Mouse (Mus musculus): ENCODE measurements around the gene Gpr162. TPM values are rescaled to one million over a fixed set of nuclear protein-coding genes. Genes with fewer than 3 reads are reported as not detected.

Gene Gpr162
- polyA plus RNA-seq, 1 experiment from 2014 or later = 11.8 TPM

DNA sequence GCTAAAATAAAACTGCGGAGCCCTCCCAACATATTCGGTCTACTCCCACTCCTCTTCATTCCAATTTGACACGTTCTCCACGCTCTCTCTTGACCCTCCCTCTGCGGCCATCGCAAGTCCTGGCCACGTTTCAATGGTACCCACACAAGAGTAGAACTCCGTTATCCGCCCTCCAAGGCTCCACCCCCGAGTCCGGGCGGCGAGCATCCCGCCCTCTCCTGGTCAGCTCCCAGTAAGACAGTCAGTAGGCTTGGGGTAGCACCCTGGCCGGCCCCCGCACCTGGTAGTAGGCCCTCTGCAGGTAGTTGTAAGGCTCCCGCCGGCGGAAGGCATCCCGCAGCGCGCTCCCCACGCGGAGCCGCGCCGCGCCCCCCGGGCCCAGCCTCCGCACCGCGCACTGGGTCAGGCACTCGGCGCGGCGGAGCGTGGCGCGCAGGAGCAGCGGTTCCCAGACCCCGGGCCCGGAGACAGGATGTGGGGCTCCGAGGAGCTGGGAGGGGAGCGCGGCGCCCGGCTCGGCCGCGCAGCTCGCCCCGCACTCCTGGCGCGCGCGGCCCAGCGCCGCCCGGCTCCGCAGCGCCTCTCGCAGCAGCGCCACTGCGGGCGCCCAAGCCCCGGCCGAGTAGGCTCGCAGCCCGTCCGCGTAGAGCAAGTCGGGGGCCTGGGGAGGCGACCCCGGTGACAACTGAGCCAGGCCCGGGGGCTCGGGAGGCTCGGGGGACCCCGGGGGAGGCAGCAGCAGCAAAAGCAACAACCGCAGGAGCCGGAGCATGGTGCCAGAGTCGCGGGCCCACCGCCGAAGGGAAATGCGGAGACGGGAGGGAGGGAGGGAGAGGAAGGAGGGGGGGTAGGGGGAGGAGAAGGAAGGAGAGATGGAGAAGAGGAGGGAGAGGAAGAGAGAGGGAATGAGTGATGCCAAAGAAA is 6.6 kb downstream of the Gpr162 start, which contains the start of gene P3h3:
Gene P3h3 (minus strand): TSS at position 837 of the 924 bp plus-strand sequence.
- Histone ChIP-seq H3K4me2 (replicated peaks) (peak within 1 kb of the TSS; percentile 85), H3K36me3 (no peaks in the 10 kb centered on the region), H3K27ac (replicated peaks) (peak within 1 kb of the TSS; percentile 95), H3K4me1 (peaks cover 51% of the 10 kb centered on the region), H3K4me3 (peak within 1 kb of the TSS; percentile 75), H3K9ac (replicated peaks) (peak within 1 kb of the TSS; percentile 97), H3K9me3 (no peaks in the 10 kb centered on the region), H3K27me3 (peaks cover 25% of the 10 kb centered on the region)
- peak; percentile 85 for ATAC-seq (ENCODE audit: low FRiP score, low read depth)
- under 1% methylated on average over 81 of the region's 86 CpGs for WGBS

DNA sequence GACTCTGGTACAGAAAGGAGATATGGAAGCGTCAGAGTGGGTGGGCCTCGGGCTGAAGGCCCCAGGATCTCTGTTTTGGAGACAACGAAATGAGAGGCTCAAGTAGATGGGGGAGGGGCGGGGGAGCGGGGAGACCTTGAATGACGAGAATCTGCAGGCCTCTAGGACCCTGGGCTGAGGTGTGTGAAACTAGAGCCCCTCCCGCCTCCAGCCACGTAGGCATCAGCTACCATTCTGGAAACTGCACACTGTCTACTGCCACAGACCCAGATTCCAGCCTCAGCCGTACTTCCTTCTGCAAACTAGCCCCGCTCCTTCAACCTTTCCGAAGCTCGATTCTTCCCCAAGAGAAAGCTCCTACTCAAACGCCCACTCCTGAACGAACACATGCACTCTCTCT is 7.5 kb downstream of the Gpr162 start:
- peak; percentile 53 for ATAC-seq (ENCODE audit: low FRiP score, low read depth)
- H3K36me3 ChIP-seq = no peaks in the 10 kb centered on the region
- peak overlapping the region; percentile 85 for H3K4me2 ChIP-seq (replicated peaks)
- H3K4me1 ChIP-seq = peaks cover 43% of the 10 kb centered on the region
- peak overlapping the region; percentile 97 for H3K9ac ChIP-seq (replicated peaks)
- H3K27ac ChIP-seq (replicated peaks) = peak overlapping the region; percentile 95
- peak overlapping the region; percentile 75 for H3K4me3 ChIP-seq
- H3K27me3 ChIP-seq = peaks cover 24% of the 10 kb centered on the region
- WGBS = 9% methylated on average over 14 of the region's 14 CpGs
- no peaks in the 10 kb centered on the region for H3K9me3 ChIP-seq

GRCm38 (mm10) chr6:124854647-124855046 is 9.1 kb downstream of the Gpr162 start:
- no peak overlapping the region for H3K9ac ChIP-seq (replicated peaks)
- no peak overlapping the region for H3K27ac ChIP-seq (replicated peaks)
- H3K9me3 ChIP-seq = no peaks in the 10 kb centered on the region
- no peak for ATAC-seq (ENCODE audit: low FRiP score, low read depth)
- peaks cover 21% of the 10 kb centered on the region for H3K27me3 ChIP-seq
- H3K4me2 ChIP-seq (replicated peaks) = no peak overlapping the region
- 79% methylated on average over 12 of the region's 12 CpGs for WGBS
- H3K36me3 ChIP-seq = 0 out of 2 replicates have a peak, but pooled peaks cover 5% of the 10 kb centered on the region
- H3K4me1 ChIP-seq = peaks cover 27% of the 10 kb centered on the region
- no peak overlapping the region for H3K4me3 ChIP-seq

DNA sequence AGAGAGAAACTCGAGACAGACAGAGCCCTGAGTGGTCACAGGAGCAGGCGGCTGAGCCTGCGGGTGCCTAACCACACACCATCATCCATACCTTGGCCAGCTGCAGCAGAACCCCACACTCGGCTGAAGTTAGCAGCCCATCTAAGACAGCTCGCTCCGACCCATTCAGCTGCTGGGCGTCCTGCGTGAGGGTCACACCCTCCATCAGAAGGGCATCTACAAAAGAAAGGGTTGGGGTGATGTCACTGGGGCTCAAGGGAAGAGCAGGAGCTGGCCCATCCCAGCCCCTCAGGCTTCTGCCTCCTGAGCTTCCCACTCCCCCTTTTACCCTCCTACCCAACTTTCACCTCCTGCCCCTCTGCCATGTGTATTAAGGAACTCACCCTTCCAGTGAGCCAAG is 13.2 kb downstream of the Gpr162 start:
- Histone ChIP-seq H3K9me3 (no peaks in the 10 kb centered on the region), H3K27ac (replicated peaks) (no peak overlapping the region), H3K27me3 (peaks cover 6% of the 10 kb centered on the region; the same call in 1 of the 2 replicates), H3K4me3 (no peak overlapping the region), H3K9ac (replicated peaks) (no peak overlapping the region), H3K36me3 (0 out of 2 replicates have a peak, but pooled peaks cover 5% of the 10 kb centered on the region), H3K4me2 (replicated peaks) (no peak overlapping the region), H3K4me1 (peaks cover 8% of the 10 kb centered on the region; the same call in 1 of the 2 replicates)
- ATAC-seq (ENCODE audit: low FRiP score, low read depth) = no peak
- WGBS = 65% methylated on average over 8 of the region's 8 CpGs

DNA sequence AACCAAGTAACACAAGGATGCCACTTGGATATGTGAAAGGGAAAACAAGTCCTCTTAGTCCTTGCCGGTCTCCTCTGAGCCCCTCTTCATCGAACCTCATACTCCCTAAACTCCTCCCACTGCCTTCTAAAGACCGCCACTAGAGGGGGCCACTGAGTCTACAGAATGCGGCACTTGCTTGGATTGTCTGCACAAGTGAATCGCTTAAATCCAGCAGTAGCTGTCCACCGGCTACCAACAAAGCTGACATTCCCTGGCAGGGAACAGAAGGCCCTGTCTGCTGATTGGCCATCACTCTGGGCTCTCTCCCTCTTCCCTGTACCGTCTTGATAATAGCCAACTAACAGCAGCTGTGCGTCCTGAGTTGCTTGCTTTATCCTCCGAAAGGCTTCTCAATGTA is 16.5 kb downstream of the Gpr162 start:
- Histone ChIP-seq H3K9ac (replicated peaks) (no peak overlapping the region), H3K4me2 (replicated peaks) (no peak overlapping the region)

GRCm38 (mm10) chr6:124840241-124841167 is 23.3 kb downstream of the Gpr162 start, which contains the start of gene Gnb3:
TSS of gene Gnb3 (minus strand) at chr6:124840275.
- Histone ChIP-seq H3K4me3 (no peak within 1 kb of the TSS), H3K27ac (replicated peaks) (peak within 1 kb of the TSS; percentile 77), H3K9ac (replicated peaks) (peak within 1 kb of the TSS; percentile 24; the same call in 1 of the 2 replicates), H3K4me2 (replicated peaks) (peak within 1 kb of the TSS; percentile 24), H3K4me1 (peaks cover 17% of the 10 kb centered on the region), H3K27me3 (peaks cover 12% of the 10 kb centered on the region), H3K36me3 (peaks cover 5% of the 10 kb centered on the region; the same call in 1 of the 2 replicates), H3K9me3 (no peaks in the 10 kb centered on the region)
- WGBS = 6% methylated on average over 11 of the region's 15 CpGs
- peak; percentile 69 for ATAC-seq (ENCODE audit: low FRiP score, low read depth)

More for the DNA sequence above, 16.5 kb downstream of the Gpr162 start:
- H3K9me3 ChIP-seq = no peaks in the 10 kb centered on the region
- H3K36me3 ChIP-seq = 0 out of 2 replicates have a peak, but pooled peaks cover 5% of the 10 kb centered on the region
- ATAC-seq (ENCODE audit: low FRiP score, low read depth) = peak; percentile 90
- no peak overlapping the region for H3K4me3 ChIP-seq
- H3K27ac ChIP-seq (replicated peaks) = peak overlapping the region; percentile 67
- whole genome bisulfite sequencing = 5% methylated on average over 9 of the region's 9 CpGs
- H3K27me3 ChIP-seq = no peaks in the 10 kb centered on the region
- 0 out of 2 replicates have a peak, but pooled peaks cover 7% of the 10 kb centered on the region for H3K4me1 ChIP-seq

DNA sequence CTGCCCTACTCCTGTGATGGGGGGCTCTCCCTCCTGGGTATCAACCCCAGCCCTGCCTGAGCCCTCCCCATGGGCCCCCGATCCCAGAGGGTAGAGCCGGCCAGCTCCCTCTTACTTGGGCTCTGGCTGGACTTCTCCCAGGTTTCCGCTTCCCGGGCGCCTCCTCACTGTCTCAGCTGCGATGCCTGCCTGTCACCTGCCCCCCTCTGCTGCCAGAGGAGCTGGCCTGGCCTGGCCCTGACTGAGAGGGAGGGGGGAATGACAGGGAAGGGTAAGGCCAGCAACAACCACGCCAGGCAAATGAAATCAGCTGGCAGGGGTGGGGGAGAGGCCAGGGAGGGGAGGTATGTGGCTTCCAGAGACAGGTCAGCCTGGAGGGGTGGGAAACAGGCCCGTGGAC is 24.0 kb downstream of the Gpr162 start:
- Histone ChIP-seq H3K4me1 (peaks cover 17% of the 10 kb centered on the region), H3K9ac (replicated peaks) (peak overlapping the region; percentile 7; the same call in 1 of the 2 replicates), H3K27ac (replicated peaks) (peak overlapping the region; percentile 77), H3K4me3 (no peak overlapping the region), H3K27me3 (peaks cover 12% of the 10 kb centered on the region), H3K4me2 (replicated peaks) (peak overlapping the region; percentile 24), H3K9me3 (no peaks in the 10 kb centered on the region), H3K36me3 (peaks cover 5% of the 10 kb centered on the region; the same call in 1 of the 2 replicates)
- peak; percentile 45 for ATAC-seq (ENCODE audit: low FRiP score, low read depth)
- WGBS = 5% methylated on average over 8 of the region's 8 CpGs

- no peak overlapping the region for H3K4me3 ChIP-seq
- ATAC-seq (ENCODE audit: low FRiP score, low read depth) = no peak
- H3K36me3 ChIP-seq = peaks cover 35% of the 10 kb centered on the region
- peaks cover 12% of the 10 kb centered on the region for H3K27me3 ChIP-seq
- no peak overlapping the region for H3K4me2 ChIP-seq (replicated peaks)
- H3K9ac ChIP-seq (replicated peaks) = no peak overlapping the region
- H3K4me1 ChIP-seq = peaks cover 32% of the 10 kb centered on the region
- H3K9me3 ChIP-seq = no peaks in the 10 kb centered on the region
- 83% methylated on average over 7 of the region's 7 CpGs for WGBS
- no peak overlapping the region for H3K27ac ChIP-seq (replicated peaks)
Measured at GRCm38 (mm10) chr6:124836411-124836810, 27.4 kb downstream of the Gpr162 start.

- WGBS = 72% methylated on average over 10 of the region's 10 CpGs
Measured at GRCm38 (mm10) chr6:124835531-124835930, 28.3 kb downstream of the Gpr162 start.

DNA sequence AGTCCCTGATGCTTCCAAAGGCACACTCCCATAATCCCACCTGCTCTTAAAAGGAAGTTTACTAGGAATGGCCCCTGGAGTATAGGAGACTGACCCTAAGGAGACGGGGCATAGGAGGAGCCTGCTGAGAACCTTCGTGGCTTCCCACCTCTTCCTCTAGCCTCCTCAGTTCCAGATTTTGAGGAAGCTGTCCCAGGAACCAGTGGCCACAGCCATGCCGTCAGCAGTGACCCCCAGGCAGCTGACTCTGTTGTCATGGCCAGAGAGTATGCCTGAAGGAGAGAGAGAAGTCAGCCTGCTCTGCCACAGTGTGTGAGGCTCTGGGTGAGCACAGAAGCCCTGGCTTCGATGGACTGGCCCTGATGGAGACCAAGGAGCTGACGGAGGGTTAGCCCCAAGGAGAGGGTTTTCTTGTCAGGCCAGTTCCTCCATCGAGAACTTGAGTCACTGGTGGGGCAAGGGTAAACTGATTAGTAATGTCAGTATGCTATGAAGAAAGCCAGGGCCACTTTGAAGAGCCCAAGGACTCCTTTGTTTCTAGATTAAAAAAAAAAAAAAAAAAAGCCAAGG is 29.2 kb downstream of the Gpr162 start:
- no peak overlapping the region for H3K9ac ChIP-seq (replicated peaks)

More at GRCm38 (mm10) chr6:124835531-124835930, 28.3 kb downstream of the Gpr162 start:
- Histone ChIP-seq H3K36me3 (peaks cover 32% of the 10 kb centered on the region), H3K27ac (replicated peaks) (0 out of 2 replicates have a peak overlapping the region, but pooled peaks have one; percentile 39), H3K4me2 (replicated peaks) (no peak overlapping the region), H3K4me1 (peaks cover 35% of the 10 kb centered on the region), H3K27me3 (peaks cover 12% of the 10 kb centered on the region), H3K9ac (replicated peaks) (no peak overlapping the region), H3K9me3 (no peaks in the 10 kb centered on the region), H3K4me3 (no peak overlapping the region)
- no peak for ATAC-seq (ENCODE audit: low FRiP score, low read depth)

GRCm38 (mm10) chr6:124831649-124832048 is 32.1 kb downstream of the Gpr162 start:
- Histone ChIP-seq H3K27me3 (no peaks in the 10 kb centered on the region), H3K4me1 (peaks cover 35% of the 10 kb centered on the region), H3K4me2 (replicated peaks) (peak overlapping the region; percentile 80), H3K9me3 (no peaks in the 10 kb centered on the region), H3K9ac (replicated peaks) (0 out of 2 replicates have a peak overlapping the region, but pooled peaks have one; percentile 28), H3K36me3 (peaks cover 38% of the 10 kb centered on the region), H3K27ac (replicated peaks) (no peak overlapping the region), H3K4me3 (peak overlapping the region; percentile 66; the same call in 1 of the 2 replicates)
- ATAC-seq (ENCODE audit: low FRiP score, low read depth) = no peak
- WGBS = 96% methylated on average over 8 of the region's 8 CpGs

More for the DNA sequence above, 29.2 kb downstream of the Gpr162 start:
- Histone ChIP-seq H3K4me2 (replicated peaks) (no peak overlapping the region), H3K36me3 (peaks cover 32% of the 10 kb centered on the region), H3K4me3 (no peak overlapping the region), H3K4me1 (peaks cover 30% of the 10 kb centered on the region), H3K27ac (replicated peaks) (0 out of 2 replicates have a peak overlapping the region, but pooled peaks have one; percentile 5), H3K27me3 (peaks cover 10% of the 10 kb centered on the region), H3K9me3 (no peaks in the 10 kb centered on the region)
- no peak for ATAC-seq (ENCODE audit: low FRiP score, low read depth)
- WGBS = 87% methylated on average over 6 of the region's 6 CpGs

All from midbrain, embryonic 12.5 days (tissue).